Mouse (Mus musculus) cortical plate, adult 2 months (tissue): ENCODE measurements at regions not wholly inside any gene's neighbourhood (a gene's known extent, or its start where the extent isn't known, plus 50 kb on each side); places are given as distances from the start of the nearest gene placed in this dataset.

Experiments
- CTCF ChIP-seq: fragments of 200-500 bp; IDR thresholded peaks from 2 replicates; pipeline ENCODE4 v1.5.1; 2011; ENCODE audit warnings: mild to moderate bottlenecking, control low read depth, low read length; ENCODE audit not compliant: insufficient read depth; ENCODE audit errors: extremely low read depth
- POLR2A ChIP-seq: fragments of 200-500 bp; IDR thresholded peaks from 2 replicates; pipeline ENCODE4 v1.6.1; 2011; ENCODE audit warnings: mild to moderate bottlenecking, low read length, control low read depth; ENCODE audit not compliant: insufficient read depth; ENCODE audit errors: extremely low read depth

DNA sequence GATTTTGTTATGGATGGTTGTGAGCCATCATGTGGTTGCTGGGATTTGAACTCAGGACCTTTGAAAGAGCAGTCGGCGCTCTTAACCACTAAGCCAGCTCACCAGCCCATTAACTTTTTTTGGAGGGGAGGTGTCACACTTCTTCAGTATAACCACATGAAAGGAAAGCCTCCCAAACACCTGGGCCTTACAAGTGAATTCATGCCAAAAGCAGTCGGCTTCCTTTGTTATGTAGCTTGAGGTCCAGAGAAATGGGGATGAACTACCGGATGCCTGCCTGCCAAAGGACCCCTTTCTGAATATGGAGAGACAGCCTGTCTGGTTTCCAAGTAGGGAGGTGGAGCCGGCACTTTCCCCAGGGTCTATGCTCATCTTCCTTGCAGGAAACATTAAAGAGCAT is 80.6 kb upstream of the Fam174b start:
- TF ChIP-seq POLR2A (no peak), CTCF (no peak)
